Mouse (Mus musculus) gastrocnemius, adult 18-20 months (tissue): ENCODE measurements around the gene Col23a1. TPM values are rescaled to one million over a fixed set of nuclear protein-coding genes. Genes with fewer than 3 reads are reported as not detected.
"Not testable (repeated sequence)": the region's sequence is repeated elsewhere in the genome, so short reads cannot be mapped to it uniquely, and the experiment has no call there.

ENCODE experiments used
- DNase-seq: peaks from one replicate; pipeline ENCODE4 v3.0.0; 2021; ENCODE audit warnings: low spot score
- total RNA-seq, 2 experiments: library from RNA; stranded (reverse); gene quantifications; 2 replicates each; pipeline ENCODE4 v1.2.3; 2021

The Col23a1 gene
- total RNA-seq, 2 experiments from 2014 or later: 1.6 to 1.7 TPM

- no peak for DNase-seq
Observed at GRCm38 (mm10) chr11:51326908-51327307, 37.2 kb downstream of the Col23a1 start.

DNA sequence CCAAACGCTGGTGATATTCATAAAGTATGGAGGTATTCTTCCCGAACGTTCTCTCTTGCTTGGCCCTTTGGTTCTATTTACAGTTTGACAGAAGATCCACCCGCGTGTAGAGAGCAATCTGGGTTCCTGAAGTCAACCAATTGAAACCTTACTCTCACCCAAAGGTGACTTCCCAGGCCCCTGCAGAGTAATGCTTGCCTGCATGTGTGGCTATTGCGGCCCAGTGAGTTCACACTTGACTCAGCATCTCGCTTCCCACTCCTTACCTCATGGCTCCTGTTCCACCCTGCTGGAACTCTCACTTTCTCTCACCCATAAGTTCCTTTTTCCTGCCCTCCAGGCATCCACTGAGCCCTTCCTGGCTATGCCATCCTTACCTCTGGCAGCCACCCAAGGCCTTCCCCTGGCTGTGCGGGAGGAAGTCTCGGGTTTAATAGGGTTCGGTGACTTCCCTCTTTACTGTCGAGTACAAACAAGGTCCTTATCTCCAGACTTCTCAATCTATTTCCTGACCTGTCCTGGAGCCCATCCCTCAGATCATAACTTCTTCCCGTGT, 38.7 kb downstream of the Col23a1 start:
- DNase-seq: no peak

DNA sequence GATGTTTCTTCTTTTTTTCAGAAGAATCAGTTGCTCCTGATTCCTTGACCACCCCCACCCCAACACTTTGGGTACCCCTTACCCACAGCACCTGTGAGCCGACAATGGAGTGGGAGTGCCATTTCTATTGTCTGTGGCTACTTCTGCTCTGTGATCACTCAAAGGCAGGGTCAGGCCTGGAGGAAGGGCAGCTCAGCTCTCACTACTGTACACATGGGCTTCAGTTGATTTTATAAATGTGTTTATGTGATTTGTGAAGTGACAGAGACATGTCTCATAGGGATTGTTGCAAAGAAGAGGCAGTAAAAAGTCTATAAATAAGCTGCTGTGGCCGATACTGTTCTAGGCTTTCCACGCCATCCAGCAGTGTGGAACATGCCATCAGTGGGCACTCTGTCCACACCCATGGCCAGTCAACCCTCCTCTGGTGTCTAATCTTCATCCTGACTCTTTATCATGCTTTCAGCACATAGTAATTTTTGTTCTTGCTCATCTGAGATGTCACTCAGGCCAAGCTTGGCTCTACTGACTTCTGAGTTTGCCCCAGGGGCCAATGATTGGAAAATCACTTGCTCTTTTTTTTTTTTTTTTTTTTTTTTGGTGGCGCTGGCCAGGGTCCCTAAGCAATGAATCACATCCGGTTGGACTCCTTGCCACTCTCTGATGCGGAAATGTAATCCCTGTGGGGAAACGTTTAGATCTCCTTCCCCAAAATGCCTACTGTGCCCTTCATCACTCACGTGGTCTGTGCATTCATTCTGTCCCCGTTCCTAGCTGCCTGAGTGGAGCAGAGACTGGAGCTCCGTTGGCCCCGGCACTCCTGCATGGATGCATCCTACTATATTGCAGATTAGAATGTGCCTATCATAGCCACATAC, 40.4 kb downstream of the Col23a1 start:
- no peak for DNase-seq

DNA sequence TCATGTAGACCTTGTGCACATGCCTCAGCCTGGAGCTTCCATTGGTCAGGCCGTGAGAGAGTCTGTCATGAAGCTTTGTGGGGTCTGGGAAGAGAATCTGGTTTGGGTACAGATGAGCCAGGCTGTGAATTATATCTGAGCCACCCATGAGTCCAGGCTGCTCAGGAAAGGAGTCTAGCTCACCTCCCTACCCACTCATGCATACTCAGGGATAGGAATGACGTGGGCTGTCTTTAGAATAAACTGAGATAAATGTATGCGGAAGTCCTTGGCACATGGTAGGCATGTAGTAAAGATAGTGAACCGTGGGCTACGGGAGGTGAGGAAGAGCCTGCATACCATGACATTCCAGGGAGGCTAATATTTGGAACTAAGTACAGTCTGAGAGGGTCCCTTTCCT, 44.3 kb downstream of the Col23a1 start:
- DNase-seq: no peak

GRCm38 (mm10) chr11:51337585-51337984, 47.9 kb downstream of the Col23a1 start:
- DNase-seq: no peak

- DNase-seq: no peak
Observed at GRCm38 (mm10) chr11:51338416-51338815, 48.7 kb downstream of the Col23a1 start.

DNA sequence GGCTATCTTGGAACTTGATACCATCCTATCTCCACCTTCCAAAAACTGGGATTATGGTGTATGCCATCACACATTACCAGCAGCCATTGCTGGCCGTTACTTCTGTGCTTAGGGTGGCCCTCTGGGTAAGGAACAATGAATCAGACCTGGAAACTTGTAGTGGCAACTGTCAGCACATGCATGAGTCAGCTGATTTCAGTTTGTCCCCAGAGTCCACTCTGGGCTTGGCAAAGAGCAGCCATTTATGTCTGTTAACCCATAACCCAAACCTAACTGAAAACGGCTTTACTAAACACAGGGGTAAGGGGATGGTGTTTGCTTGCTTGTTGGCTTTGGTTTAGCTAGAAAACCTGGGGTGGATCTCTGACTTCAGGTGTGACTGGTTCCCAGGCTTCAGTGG, 51.4 kb downstream of the Col23a1 start:
- DNase-seq: no peak

DNA sequence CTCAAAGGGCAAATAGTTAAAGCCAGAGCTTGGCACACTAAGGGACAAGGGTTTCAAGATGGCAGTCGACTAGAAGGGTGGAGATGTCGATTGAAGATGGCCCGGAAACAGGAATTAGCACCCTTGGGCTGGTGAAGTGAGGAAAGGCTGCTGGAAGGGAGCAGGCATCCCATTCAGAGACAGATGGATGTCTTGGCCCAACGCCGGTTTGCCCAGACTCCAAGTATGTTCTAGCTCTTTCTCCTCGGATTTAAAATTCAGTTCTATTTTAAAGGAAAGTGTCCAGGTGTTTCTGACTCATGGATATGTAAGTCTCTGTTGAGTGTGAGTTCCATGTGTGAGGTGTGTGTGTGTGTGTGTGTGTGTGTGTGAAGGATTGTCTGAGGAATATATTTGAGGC, 53.1 kb downstream of the Col23a1 start:
- no peak for DNase-seq

- peak; percentile 49 for DNase-seq
Observed at GRCm38 (mm10) chr11:51343312-51343711, 53.6 kb downstream of the Col23a1 start.

GRCm38 (mm10) chr11:51343728-51344289, 54.1 kb downstream of the Col23a1 start:
- no peak for DNase-seq

DNA sequence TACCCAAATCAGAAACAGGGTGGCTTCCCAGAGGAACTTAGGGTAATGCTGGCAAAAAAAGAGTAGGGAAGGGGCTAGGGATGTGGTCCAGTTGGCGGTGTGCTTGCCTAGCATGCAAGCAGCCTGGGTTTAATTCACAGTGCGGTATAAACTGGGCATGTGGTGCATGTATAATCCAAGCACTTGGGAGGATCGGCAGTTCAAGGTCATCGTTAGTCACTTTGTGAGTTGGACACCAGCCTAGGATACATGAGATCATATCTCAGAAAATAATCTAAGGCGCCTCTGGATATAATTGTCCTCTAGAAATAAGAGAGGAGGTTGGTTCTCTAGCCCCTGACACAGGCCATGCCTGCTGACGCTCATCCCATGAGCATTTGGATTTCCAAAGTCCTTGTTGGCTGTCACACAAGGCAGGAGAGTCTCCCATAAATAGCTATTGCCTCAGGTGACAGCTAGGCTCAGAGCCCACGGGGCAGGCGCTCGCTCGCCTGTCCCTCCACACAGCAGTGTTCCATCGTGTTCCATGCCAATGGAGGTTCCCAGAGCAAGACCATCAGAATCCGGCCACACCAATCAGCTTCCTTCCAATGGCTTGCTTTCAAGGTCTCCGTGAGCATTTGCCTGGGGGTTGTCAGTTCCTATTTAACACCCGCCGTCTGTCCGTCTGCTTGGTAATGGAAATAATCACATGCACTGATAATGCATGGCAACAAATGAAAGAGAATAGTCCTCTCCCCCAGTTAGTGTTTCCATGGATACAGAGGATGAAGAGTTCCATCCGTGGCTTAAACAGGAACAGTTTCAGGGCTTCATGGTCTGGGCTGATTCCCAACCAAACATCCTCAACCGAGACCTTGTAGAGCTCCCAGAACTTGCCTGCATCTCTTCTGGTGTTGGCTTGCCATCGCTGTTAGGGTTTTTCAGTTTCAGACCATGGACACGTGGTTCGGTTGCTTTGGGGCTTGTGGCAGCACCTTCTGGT, 56.1 kb downstream of the Col23a1 start:
- peak; percentile 45 for DNase-seq

DNA sequence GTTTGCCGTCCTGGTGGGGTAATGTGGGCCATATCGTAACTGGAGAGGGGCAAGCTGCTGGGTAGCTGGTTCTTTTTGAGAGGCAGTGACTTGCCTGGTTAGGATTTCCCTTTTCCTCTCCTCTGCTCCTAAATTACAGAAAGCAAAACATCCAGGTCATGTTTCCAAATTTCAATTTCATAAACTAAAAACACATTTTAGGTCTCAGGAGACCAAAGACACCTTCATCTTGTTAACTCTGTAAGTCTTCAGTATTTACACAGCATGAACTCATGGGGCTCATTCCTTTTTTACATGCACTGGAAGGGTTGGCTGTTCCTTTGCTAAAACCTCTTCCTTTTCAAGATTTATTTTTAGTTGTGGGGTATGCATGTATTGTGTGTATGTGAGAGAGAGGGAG, 58.0 kb downstream of the Col23a1 start:
- DNase-seq: no peak

- DNase-seq: no peak
Observed at GRCm38 (mm10) chr11:51349665-51350064, 59.9 kb downstream of the Col23a1 start.

- no peak for DNase-seq
Observed at GRCm38 (mm10) chr11:51351151-51351550, 61.4 kb downstream of the Col23a1 start.

DNA sequence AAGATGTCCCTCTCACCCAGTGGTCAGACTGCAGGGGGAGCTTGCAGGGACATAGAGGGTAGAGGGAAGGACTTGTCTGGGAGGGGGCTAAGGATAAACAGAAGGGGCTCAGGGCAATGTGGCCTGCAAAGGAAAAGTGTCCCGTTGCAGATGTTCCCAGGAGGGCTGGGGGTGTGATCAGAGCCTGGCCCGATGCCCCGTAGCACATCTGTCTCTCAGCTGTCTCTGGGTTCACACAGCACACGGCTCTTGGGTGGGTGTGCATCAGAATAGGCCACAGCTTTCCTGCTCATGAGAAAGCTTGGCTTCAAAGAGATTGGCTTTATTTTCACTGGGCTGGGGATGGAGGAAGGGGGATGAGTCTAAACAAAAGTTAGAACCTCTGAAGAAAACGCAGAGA, 62.1 kb downstream of the Col23a1 start:
- no peak for DNase-seq

- DNase-seq: no peak
Observed at GRCm38 (mm10) chr11:51353746-51354145, 64.0 kb downstream of the Col23a1 start.

DNA sequence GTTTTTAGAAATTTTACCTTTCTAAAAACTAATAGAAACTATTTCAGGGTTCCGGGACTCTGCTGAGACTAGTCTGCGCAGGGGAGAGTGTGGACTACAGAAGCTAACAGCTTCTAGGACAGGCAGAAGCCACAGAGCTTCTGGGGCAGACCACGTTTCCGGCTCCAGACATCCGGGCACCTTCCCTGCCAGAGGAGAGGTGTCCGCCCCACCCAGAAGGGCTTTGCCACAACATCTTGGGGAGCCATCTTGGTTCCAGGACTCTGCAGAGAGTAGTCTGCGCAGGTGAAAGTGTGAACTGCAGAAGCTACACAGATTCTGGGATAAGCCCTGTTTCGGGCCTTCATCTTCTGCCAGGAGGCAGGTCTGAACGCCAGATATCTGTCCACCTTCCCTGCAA, 69.3 kb downstream of the Col23a1 start:
- not testable (repeated sequence) for DNase-seq

- DNase-seq: no peak
Observed at GRCm38 (mm10) chr11:51364353-51364752, 74.6 kb downstream of the Col23a1 start.

GRCm38 (mm10) chr11:51367334-51367733, 77.6 kb downstream of the Col23a1 start:
- DNase-seq: no peak

DNA sequence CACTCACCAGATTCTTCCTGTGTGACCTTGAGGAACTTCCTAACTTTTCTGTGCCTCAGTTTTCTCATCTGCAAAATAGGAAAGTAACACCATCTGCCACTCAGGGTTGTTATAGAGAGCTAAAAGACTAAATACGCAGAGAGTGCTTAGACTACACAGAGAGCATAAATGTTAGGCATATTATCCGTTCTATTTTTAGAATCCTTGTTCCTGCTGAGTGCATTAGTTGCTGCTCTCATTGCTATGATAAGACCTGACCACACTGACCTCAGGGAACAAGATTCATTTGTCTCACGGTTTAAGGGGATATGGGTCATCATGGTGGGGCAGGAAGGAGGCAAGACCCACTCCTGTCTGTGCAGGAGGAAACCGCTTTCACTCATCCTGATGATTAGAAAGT, 80.6 kb downstream of the Col23a1 start:
- no peak for DNase-seq

GRCm38 (mm10) chr11:51371321-51371720, 81.6 kb downstream of the Col23a1 start:
- no peak for DNase-seq

DNA sequence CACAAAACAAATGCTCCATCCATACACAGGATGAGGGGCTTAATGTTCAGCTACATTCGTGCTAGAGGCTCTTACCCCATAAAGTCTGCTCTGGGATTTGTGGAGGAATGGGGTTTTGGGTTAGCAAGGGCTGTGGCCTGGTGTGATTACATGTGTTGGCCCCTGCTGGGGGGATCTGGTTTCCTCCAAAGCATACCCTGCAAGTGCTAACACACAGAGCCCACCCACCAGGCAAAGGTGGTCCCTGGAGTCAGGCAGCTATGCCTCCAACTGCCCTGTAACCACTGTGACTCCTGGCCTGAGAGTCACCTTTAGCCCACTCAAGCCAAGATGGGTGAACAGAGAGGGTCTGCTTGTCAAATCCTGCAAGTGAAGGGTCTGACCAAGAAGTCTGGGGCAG, 82.2 kb downstream of the Col23a1 start:
- no peak for DNase-seq
